Mouse (Mus musculus) G1E (cell line): Measurements from ENCODE around the gene Snx6.

Source experiments
- CTCF ChIP-seq: IDR thresholded peaks from 2 replicates; pipeline ENCODE4 v1.5.1; 2012; ENCODE audit warnings: low read depth, low read length, inconsistent platforms, mixed read lengths
- GATA1 ChIP-seq: IDR thresholded peaks from 2 replicates; pipeline ENCODE4 v1.6.1; 2012; ENCODE audit warnings: borderline replicate concordance, low read length, inconsistent platforms, mixed read lengths
- TAL1 ChIP-seq: conservative IDR thresholded peaks from 2 replicates; pipeline ENCODE4 v1.6.1; 2012; ENCODE audit warnings: low read depth, low read length, inconsistent platforms, mixed read lengths

DNA sequence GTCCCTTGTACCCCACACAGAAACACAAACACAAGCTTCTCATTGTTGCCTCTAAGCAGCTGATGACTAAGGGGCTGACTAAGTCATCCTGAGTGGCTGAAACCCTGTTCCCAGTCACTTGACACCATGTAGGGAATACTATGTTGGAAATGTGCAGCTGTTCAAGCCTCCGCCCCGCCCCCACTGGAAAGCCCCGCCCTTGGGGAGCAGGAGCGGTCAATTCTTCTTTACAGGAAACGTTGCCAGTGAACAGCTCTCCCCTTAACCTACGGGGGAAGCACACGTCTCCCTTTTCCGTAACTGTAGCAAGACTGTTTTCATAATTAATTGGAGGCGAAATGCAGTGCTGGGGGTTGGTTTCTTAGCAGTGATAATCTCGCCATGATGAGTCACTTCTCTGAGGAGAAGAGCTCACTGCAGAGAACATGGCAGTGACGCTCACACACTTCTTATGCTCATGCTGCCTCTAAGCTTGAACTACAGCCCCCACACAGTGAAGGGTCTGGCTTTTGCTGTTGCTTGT is 39.5 kb upstream of the Snx6 start:
- TF ChIP-seq CTCF (no peak), GATA1 (no peak), TAL1 (no peak)
